Mouse (Mus musculus) liver, embryonic 14.5 days (tissue): Measurements from ENCODE around the gene Glt1d1. TPM values are rescaled to one million over a fixed set of nuclear protein-coding genes. Genes with fewer than 3 reads are reported as not detected.

Experiments used
- ATAC-seq: fragments of 200-750 bp; cut with Nextera tagmentation; 2 replicates; pipeline ENCODE4 v1.8.0; 2017; ENCODE audit warnings: moderate number of reproducible peaks, mild to moderate bottlenecking, moderate library complexity; ENCODE audit not compliant: insufficient read depth
- DNase-seq, 3 experiments: peaks; one replicate each; pipeline ENCODE4 v3.0.0-alpha.2; 2012 to 2013; ENCODE audit warnings: low read depth in 3 of 3, low spot score in 3 of 3
- H3K27ac ChIP-seq: fragments of 300-500 bp; sonication (generic); 2 replicates; pipeline ENCODE4 v1.5.1; 2014; ENCODE audit warnings: moderate library complexity, mild to moderate bottlenecking, control low read depth, inconsistent platforms
- H3K27me3 ChIP-seq: fragments of 300-500 bp; sonication (generic); 2 replicates; pipeline ENCODE4 v1.6.1; 2014; ENCODE audit warnings: mild to moderate bottlenecking, low read length, moderate library complexity; ENCODE audit not compliant: control insufficient read depth, insufficient read depth
- H3K36me3 ChIP-seq: fragments of 300-500 bp; sonication (generic); replicated peaks from 2 replicates; pipeline ENCODE4 v1.6.1; 2014; ENCODE audit warnings: low read depth; ENCODE audit not compliant: control insufficient read depth, insufficient read depth
- H3K4me1 ChIP-seq, 2 experiments: fragments of 200-500 bp in 1 of 2; fragments of 300-500 bp in 1 of 2; sonication (generic) in 1 of 2; replicated peaks; 2 replicates each; pipeline ENCODE4 v1.6.1; 2012 to 2014; ENCODE audit warnings: antibody characterized with exemption in 1 of 2, inconsistent platforms in 1 of 2, low read length in 1 of 2; ENCODE audit not compliant: control insufficient read depth in 2 of 2, insufficient read depth in 2 of 2
- H3K4me2 ChIP-seq: fragments of 300-500 bp; sonication (generic); 2 replicates; pipeline ENCODE4 v1.6.1; 2014; ENCODE audit warnings: low read depth, mild to moderate bottlenecking, control low read depth, moderate library complexity
- H3K4me3 ChIP-seq, 2 experiments: fragments of 200-500 bp in 1 of 2; fragments of 300-500 bp in 1 of 2; sonication (generic) in 1 of 2; 2 replicates each; pipeline ENCODE4 v1.5.1; 2012 to 2014; ENCODE audit warnings: low read depth in 2 of 2, low read length in 2 of 2, mild to moderate bottlenecking in 2 of 2, control low read depth in 1 of 2, inconsistent platforms in 1 of 2, moderate library complexity in 1 of 2; ENCODE audit not compliant: insufficient read depth in 1 of 2
- H3K9ac ChIP-seq: fragments of 300-500 bp; sonication (generic); replicated peaks from 2 replicates; pipeline ENCODE4 v1.6.1; 2014; ENCODE audit warnings: mild to moderate bottlenecking, control low read depth, moderate library complexity
- H3K9me3 ChIP-seq: fragments of 300-500 bp; sonication (generic); 2 replicates; pipeline ENCODE4 v1.6.1; 2016; ENCODE audit warnings: low read length, mixed read lengths; ENCODE audit not compliant: control insufficient read depth
- CTCF ChIP-seq: IDR thresholded peaks from 2 replicates; pipeline ENCODE4 v1.5.1; 2016; ENCODE audit warnings: antibody characterized with exemption, low read depth, control low read depth
- EP300 ChIP-seq: IDR thresholded peaks from 2 replicates; pipeline ENCODE4 v1.6.1; 2016; ENCODE audit warnings: antibody characterized with exemption, low read depth
- WGBS: fragments of 180-500 bp; shearing (Covaris S2); extraction: QIAGEN DNeasy Blood & Tissue Kit; methylation state at CpG from one replicate; pipeline ENCODE4 v1.1.7; 2014; ENCODE audit not compliant: insufficient replicate concordance; 5-methylcytosine and 5-hydroxymethylcytosine counted together
- polyA plus RNA-seq, 2 experiments: library from polyadenylated mRNA; depleted of rRNA in 1 of 2; stranded (reverse) in 1 of 2; unstranded in 1 of 2; fragments of >200 nt; fragmentation: Nextera tagmentation in 1 of 2; extraction: Ambion mirVana in 1 of 2; gene quantifications; 2 replicates each; pipeline versions ENCODE4 v1.2.1 to v1.2.3; 2012 to 2014

Glt1d1 gene
- polyA plus RNA-seq, 2 experiments = 0.13 TPM; not detected in 1

- no peak for TF ChIP-seq CTCF
- no peak for TF ChIP-seq EP300
- Histone ChIP-seq H3K9me3 (no peaks in the 10 kb centered on the region), H3K4me2 (no peak overlapping the region), H3K27ac (no peak overlapping the region), H3K9ac (no peak overlapping the region), H3K27me3 (no peaks in the 10 kb centered on the region), H3K36me3 (no peaks in the 10 kb centered on the region), H3K4me3 (no peak overlapping the region), H3K4me1 (no peaks in the 10 kb centered on the region)
- DNase-seq (no peak), ATAC-seq (no peak)
- 36% methylated on average over 5 of the region's 5 CpGs for WGBS
Observed at GRCm38 (mm10) chr5:127699679-127700078, 67.6 kb downstream of the Glt1d1 start.

- Histone ChIP-seq H3K27me3 (no peaks in the 10 kb centered on the region), H3K36me3 (no peaks in the 10 kb centered on the region), H3K4me3 (no peak overlapping the region), H3K4me2 (no peak overlapping the region), H3K9me3 (no peaks in the 10 kb centered on the region), H3K9ac (no peak overlapping the region), H3K4me1 (no peaks in the 10 kb centered on the region), H3K27ac (no peak overlapping the region)
- TF ChIP-seq EP300 (no peak), CTCF (0 out of 2 replicates have a peak, but pooled peaks have one; percentile 9)
- ATAC-seq (no peak), DNase-seq (no peak)
- WGBS = 41% methylated on average over 6 of the region's 6 CpGs
Observed at GRCm38 (mm10) chr5:127700156-127700555, 68.1 kb downstream of the Glt1d1 start.

- no peak for ATAC-seq
- DNase-seq = no peak
- no peak for TF ChIP-seq EP300
- 60% methylated on average over 9 of the region's 9 CpGs for WGBS
- Histone ChIP-seq H3K27ac (no peak overlapping the region), H3K9me3 (no peaks in the 10 kb centered on the region), H3K27me3 (no peaks in the 10 kb centered on the region), H3K36me3 (no peaks in the 10 kb centered on the region), H3K4me2 (no peak overlapping the region), H3K4me3 (no peak overlapping the region), H3K9ac (no peak overlapping the region), H3K4me1 (no peaks in the 10 kb centered on the region)
Observed at GRCm38 (mm10) chr5:127703609-127704180, 71.6 kb downstream of the Glt1d1 start.

GRCm38 (mm10) chr5:127705225-127705624 lies 73.2 kb downstream of the Glt1d1 start:
- Histone ChIP-seq H3K36me3 (no peaks in the 10 kb centered on the region), H3K4me3 (no peak overlapping the region), H3K9me3 (no peaks in the 10 kb centered on the region), H3K9ac (no peak overlapping the region), H3K4me2 (no peak overlapping the region), H3K4me1 (no peaks in the 10 kb centered on the region), H3K27ac (no peak overlapping the region), H3K27me3 (no peaks in the 10 kb centered on the region)
- 68% methylated on average over 9 of the region's 9 CpGs for WGBS
- no peak for DNase-seq
- ATAC-seq = no peak
- TF ChIP-seq CTCF (no peak), EP300 (no peak)

- no peak overlapping the region for H3K4me3 ChIP-seq
- TF ChIP-seq CTCF (no peak), EP300 (no peak)
- H3K4me1 ChIP-seq = no peaks in the 10 kb centered on the region
- no peak overlapping the region for H3K27ac ChIP-seq
- no peak for ATAC-seq
- no peak overlapping the region for H3K9ac ChIP-seq
- no peak for DNase-seq
- 75% methylated on average over 8 of the region's 8 CpGs for WGBS
- no peaks in the 10 kb centered on the region for H3K36me3 ChIP-seq
- no peaks in the 10 kb centered on the region for H3K27me3 ChIP-seq
- H3K9me3 ChIP-seq = no peaks in the 10 kb centered on the region
- H3K4me2 ChIP-seq = no peak overlapping the region
Observed at GRCm38 (mm10) chr5:127705976-127706375, 73.9 kb downstream of the Glt1d1 start.
